Mouse (Mus musculus) left cerebral cortex, adult 18-20 months (tissue): ENCODE results near the gene Slc28a3. TPM values are rescaled to one million over a fixed set of nuclear protein-coding genes. Genes with fewer than 3 reads are reported as not detected.

Experiments
- DNase-seq, 2 experiments: peaks; one replicate each; pipeline ENCODE4 v3.0.0; 2021 to 2022; ENCODE audit warnings: low spot score in 2 of 2, mixed read lengths in 1 of 2
- long read RNA-seq, 2 experiments: library from polyadenylated mRNA; stranded (forward); transcript quantifications; one replicate each; pipeline ENCODE4 v2.0.0; 2021
- total RNA-seq, 2 experiments: library from RNA; stranded (reverse); gene quantifications; 2 replicates each; pipeline ENCODE4 v1.2.3; 2021

Slc28a3 gene
- total RNA-seq = not detected
- long read RNA-seq, experiment 1 = 0 reads
- long read RNA-seq, experiment 2 = 0 reads

DNA sequence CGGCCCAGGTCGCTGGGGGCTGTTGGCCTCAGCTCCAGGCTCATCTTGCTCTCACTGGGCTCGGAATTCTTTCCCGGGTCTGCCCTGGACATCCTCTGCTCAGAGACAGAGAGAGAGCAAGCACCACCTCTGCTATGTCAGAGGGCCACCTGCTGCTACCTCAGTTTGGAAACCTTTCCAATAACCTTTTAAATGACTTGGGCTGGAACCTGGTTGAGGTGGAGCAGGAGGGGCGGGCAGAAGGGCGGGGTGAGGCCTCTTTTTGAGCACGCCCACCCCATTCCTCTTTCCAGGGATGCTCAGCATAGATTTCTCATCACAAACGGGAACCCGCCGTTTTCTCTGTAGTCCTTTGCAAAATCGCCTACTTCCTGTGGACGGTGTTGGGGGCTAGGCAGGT is at the start of gene Slc28a3:
Gene Slc28a3, minus strand, starts transcription at position 162 of the 400 bp plus-strand sequence.
- DNase-seq = no peak

DNA sequence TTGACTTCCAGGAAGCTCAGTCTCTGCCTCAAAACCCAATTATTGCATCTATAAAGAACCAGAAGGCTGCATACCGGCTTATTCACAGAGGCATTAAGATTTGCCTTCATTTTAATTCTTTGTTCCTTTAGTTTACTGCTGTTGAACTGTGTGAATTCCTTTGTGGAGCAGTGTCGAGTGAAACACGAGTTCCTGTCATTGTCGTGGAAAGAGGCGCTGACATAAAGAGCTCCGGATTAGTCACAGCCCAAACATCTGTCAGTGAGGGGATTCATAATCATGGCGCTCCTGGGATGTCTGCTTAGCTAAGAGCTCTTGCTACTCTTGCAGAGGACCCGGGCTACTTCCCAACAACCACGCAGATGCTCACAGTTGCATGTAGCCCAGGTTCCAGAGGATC is 47.3 kb upstream of the Slc28a3 start:
- DNase-seq = no peak

DNA sequence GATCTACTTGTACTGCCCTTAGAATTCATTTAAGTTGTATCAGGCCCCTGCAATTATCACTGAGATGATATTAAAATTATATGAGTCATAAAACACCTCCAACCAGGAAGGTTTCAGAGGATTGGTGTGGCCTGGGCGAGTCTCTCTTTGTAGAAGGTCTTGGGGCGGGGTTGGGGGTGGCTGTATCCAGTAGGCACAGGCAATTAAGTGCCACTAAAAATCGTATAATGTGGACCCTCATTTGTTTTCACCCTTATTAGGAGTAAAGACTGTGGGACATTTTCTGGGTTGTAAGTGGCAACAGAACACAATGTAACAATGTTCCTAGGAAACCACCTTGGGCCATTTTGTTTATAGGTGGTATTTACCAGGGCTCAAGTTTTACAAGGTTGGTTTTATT is 46.2 kb upstream of the Slc28a3 start:
- no peak for DNase-seq

DNA sequence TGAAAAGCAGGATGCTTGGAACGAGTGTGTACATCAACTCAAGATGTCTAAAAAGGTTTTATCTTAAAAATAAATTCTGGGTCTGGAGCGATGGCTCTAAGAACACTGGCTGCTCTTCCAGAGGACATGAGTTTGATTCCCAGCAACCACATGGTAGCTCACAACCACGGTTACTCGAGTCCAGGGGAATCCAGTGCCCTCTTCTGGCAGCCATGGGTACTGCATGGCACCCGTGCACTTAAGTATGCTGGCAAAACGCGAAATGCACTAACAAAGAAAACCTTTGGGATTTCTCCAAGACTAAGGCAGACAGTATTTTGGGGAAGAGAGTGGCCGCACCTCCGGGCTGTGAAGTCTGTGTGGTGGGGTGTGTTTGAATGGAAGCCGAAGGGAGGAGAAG is 44.9 kb upstream of the Slc28a3 start:
- DNase-seq = no peak

DNA sequence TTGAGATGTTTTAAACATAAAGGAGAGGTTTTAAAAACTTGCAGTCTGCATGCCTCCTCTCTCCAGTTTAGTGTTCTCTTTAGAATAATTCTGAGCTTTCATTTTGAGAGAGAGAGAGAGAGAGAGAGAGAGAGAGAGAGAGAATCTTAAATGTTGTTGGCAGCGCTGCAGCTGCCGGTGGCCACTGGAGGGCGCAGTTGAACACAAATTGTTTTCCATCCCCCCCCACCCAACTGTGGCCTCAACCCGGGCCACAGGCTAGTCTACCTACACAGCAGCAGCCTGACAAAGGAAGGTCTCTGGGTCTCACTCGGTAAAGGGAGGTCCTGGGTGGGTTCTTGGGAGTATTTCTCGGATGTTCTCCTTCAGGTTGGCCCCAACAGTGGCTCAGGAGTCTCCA is 29.7 kb upstream of the Slc28a3 start:
- peak; percentile 61 to 75 for DNase-seq

DNA sequence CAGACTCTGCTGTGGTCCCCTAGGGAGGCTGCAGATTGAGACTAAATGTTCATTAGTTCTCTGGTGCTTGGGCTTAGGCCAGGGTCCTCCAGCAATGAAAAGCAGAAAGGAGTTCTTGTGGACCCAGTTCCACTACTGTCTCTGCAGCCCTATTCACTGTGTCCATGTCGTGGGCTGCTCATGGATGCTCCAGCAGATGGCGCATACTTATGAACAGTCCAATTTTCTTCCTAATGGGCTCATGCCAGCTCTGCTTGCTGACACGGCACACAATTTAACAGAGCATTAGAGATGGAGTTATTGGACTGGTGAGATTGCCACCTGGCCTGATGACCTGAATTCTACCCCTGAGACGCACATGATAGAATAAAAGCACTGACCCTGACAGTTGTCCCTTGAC is 28.3 kb upstream of the Slc28a3 start:
- peak; percentile 71 to 73 for DNase-seq

DNA sequence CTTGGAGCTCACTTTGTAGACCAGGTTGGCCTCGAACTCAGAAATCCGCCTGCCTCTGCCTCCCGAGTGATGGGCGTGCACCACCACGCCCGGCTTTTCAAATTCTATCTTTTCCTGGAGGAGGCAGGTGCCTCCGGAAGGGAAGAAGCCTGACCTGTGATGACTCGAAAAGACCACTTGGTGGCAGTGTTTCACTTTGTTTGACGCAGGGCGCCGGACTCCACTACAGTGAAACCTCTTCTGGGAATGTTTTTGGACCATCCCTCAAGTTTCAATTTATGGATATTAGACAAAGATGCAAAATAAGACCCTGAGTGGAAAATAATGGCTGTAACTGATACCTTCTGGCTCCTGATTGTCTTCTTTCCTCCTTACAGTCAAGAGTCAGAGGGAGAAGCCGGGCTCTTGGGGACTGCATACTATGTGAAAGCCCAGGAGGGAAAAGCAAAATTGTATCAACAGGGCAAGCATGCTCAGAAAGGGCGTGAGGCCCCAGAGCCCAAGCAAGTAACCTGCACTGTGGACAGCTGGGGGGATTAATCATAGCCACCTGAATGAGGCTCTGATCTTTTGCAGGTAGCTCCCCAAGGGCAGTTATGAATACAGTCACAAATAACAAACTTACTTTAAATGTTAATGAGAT is 26.8 kb upstream of the Slc28a3 start:
- peak; percentile 57 to 70 for DNase-seq

DNA sequence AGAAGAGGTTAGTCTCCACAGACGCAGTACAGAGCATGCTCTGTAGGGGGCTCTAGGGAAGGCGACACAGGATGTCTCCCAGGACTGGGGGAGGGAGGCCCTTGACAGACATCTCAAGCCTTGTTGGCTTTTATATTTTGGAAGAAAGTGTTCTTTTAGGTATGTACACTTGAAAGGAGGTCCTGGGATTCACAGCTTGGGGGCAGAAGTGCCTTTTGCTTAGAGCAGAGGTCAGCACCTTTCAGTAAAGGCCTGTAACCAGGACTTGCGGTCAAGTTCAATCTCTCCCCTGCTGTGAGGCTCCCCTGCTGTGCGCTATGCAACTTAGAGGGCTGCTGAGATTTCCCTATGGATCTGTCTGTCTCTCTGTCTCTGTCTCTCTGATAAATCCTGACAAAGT is 23.2 kb upstream of the Slc28a3 start:
- DNase-seq = no peak

DNA sequence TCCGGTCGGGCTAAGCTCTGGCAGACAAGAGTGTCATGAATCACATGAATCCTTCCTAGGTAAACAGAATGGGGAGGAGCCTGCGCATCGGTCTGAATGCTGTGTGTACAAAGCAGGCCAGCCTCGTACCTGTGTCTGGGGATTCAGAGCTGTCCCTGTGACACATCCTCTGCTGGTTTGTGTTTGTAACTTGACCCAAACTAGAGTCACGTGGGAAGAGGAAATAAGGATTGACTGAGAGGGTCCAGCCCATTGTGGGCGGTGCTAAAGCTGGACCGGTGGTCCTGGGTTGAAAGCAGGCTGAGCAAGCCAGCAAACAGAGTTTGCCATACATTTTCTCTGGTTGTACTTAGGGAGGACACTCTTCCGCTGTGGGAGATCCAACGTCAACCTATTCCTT is 20.1 kb upstream of the Slc28a3 start:
- DNase-seq = no peak

DNA sequence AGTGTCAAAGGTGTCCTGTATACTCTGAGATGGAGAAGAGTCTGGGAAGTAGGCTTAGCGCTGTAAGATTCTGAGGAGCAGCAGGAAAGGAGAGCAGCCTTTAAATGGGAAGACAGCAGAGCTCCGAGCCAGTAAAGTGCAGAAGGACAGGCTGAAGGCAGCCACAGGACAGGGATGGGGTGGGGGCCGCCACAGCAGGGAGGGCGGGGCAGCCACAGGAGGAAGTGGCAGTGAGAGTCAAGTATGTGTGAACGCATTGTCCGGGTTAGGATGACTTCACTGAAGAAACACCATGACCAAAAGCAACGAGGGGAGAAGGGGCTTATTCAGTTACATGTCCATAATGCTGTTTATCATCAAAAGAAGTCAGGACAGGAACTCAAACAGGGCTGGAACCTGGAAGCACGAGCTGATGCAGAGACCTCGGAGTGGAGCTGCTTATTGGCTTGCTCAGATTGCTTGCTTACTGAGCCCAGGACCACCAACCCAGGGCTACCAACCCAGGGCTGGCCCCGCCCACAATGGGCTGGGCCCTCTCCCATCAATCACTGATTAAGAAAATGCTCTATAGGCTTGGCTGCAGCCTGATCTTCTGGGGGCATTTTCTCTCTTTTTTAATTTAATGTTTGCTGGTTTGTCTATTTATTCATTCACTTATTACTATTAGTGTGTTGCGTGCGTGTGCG is 18.8 kb upstream of the Slc28a3 start:
- DNase-seq = no peak

DNA sequence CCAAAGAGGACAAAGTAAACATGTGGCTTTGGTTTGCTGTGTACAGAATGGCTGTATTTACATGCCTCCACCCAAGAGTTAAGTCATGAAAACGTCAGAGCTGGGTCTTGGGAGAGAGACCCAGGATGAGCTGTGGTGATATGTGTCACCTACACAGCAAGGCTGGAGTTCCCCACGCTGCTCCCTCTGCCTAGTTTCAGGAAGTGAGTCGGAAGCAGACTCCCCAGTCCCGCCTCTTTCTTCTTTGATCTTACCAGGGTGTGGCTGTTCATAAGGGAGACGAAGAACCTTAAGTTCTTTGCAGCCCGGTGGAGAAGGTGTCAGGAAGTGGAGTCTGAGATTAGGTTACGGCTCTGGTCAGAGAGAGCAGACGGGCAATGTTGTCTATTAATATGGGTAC is 12.0 kb upstream of the Slc28a3 start:
- DNase-seq = no peak

DNA sequence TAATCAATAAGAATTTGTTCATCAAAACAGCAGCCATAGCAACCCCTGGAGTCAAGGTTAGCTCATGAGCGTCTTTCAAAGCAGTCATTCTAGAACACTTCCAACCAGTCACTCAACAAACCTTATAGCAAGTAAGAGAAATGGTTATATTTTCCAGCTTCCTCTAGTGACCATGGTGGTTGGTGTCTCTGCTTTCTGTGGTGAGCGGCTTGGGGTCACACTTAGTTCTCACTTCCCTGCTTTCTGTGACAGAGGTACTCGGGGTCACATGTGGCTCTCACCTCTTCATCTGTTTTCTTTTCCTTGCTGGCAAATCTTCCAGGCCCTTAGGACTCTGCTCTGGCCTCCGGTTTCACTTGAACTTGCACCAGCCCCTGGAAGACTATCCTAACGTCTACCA is 8.6 kb upstream of the Slc28a3 start:
- DNase-seq = no peak

DNA sequence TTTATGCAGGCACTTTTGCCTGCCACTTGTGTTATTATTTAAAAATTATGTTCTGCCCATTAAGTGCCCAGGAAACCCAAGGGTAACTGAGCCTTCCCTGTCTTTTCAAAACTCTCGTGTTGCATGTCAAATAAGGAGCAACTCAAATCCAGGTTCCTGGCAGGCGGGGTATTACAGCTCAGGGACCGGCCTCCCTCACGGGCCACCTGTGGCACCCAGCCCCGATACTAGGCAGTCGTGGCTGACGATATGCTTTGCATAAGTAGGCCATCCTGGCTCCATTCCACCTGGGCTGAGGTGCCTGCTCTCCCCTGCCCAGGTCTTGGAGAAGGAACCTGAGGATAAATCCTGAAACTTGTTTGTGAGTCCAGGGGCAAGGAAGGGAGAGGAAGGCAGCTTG is 618 bp downstream of the Slc28a3 start:
- no peak for DNase-seq

DNA sequence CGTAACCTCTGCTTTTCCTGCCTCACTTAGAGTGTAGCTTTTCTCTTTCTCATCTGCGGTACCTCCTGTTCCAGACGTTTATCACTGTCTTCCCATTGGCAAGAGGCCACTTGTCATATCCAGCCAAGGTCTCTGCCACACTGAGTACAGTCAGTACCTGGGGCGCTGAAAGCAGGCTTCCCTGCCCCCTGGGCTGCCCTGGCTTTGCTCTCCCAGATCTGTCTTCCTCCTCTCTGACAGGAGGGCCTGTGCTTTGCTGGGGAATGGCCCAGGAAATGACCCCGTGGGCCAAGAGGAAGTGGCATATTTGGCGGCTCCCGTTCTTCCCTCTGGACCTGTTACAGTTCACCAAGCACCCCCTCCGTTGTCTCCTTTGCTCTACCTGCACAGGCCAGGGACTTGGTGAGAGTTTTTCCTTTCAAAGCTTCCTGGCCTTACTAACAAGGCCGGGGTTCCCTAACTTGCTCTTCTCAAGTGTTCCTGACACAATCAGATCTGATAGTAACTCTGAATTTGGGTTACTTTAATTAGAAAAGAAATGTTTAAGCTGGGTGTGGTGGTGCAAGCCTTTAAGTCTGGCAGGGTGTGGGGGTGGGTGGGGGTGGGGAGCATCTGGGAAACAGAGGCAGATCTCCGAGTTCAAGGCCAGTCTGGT is 9.3 kb downstream of the Slc28a3 start:
- DNase-seq = no peak

DNA sequence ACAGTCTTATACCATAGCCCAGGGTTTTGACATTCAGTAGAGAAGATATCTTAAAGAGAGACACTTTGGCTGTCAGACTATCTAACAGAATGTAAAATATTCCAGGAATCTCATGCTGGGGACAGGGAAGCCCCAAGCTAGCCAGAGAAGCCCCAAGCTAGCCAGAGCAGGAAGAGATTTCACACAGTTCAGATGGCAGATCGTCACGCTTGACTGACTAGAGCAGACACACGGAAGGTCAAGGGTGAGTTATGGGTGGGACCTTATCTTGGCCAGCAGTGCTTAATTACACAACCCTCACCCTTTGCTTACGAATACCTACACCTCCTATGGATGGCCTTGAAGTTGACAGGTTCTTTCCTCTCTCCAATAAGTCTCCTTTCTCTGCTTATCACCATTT is 12.1 kb downstream of the Slc28a3 start:
- no peak for DNase-seq

DNA sequence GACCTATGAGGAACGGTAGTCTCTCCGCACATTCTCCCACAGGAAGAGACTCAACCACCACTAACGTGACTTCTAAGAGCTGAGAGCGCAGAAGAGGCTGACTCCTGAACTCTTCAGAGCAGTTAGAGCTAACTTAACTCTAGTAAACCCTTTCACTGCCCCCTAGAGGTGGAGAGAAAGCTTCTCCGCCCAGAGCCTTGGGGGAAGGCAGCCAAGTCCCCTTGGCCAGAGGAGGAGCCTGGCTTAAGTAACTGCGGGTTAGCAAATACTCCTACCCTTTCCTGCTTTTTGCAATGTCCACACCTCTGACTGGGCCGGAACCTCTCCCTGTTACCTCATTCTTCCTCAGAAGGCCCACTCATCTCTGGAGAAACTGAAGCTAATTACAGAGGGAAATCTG is 17.5 kb downstream of the Slc28a3 start:
- DNase-seq = peak; percentile 24 to 39

DNA sequence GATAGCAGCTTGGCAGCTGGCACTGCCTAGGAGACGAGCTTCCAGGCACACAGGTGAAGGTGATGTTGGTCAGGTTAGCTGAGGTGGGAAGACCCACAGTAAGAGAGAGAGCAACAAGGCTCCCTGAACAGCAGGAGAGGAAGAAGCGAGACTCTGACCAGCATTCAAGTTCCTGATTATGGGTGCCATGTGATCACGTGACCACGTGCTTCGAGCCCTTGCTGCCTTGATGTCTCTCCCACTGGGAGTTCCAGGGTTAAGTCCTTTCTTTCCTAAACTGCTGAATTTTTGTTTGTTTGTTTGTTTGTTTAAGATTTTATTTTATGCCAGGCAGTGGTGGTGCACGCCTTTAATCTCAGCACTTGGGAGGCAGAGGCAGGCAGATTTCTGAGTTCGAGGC is 18.8 kb downstream of the Slc28a3 start:
- DNase-seq = no peak

DNA sequence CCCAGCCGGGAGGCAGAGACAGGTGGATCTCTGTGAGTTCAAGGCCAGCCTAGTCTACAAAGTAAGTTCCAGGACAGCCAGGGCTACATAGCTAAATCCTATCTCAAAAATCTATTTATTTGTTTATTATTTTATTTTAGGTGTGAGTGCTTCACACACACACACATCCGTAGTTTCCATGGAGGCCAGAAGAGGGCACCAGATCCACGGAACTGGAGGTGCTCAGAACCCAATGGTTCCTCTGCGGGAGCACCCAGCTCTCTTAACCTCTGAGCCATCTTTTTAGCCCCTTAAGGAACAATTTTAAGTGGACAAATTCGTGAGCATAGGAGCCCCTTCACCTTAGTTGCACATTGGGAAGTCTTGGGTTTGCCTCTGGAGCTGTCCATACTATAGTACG is 20.0 kb downstream of the Slc28a3 start:
- peak; percentile 36 to 37 for DNase-seq

DNA sequence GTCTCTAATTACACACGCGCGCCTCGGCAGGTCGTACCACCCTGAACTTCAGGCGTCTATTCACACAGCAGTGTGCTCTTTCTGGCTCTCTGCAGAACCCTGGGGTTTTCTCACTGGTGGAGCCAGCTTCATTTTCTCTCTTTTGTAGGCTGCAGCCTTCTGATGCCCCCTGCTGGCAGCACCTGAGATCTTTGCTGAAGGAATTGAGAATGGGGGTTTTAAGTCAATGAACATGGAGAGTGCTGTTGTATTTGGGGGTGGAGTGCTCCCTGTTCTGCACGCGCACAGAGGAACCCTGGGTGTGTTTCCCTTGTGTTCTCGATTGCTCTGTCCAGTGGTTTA is 21.2 kb downstream of the Slc28a3 start:
- DNase-seq = peak; percentile 79 to 82

DNA sequence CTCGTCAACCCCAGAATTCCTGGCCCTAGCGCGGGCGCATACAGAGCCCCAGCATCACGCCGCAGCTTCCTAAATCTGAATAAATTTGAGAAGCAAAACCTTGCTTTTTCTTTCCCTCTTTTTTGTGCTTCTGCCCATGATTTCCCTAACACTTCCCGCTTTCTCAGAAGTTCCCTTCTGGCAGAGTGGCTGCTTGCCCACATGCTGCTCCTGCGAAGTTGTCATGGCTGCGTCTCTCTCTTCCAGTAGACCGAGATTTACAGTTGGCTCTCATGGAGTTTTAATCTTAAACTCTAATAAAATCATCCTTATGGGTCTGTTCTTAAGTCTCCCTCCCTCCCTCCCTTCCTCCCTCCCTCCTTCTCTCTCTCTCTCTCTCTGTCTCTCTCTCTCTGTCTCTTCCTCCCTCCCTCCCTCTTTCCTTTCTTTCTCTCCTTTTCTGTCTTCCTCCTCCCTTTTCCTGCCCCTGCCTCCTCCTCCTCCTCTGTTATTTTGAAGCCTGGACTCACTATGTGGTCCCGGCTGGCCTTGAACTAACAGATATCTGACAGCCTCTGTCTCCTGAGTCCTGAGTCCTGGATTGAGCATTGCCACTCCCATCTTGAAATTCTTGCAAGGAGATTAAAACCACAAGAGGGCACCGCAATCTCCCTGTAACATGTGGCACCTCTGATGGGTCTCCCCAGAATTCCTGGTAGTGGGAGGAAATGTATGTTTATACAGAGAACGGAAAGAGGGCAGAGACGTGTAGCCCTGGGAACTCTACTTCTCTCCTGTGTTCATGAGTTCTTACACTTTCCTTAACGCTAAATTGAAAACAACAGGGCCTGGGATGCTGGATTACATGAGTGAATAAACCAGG is 21.8 kb downstream of the Slc28a3 start:
- DNase-seq = peak; percentile 19 to 35

DNA sequence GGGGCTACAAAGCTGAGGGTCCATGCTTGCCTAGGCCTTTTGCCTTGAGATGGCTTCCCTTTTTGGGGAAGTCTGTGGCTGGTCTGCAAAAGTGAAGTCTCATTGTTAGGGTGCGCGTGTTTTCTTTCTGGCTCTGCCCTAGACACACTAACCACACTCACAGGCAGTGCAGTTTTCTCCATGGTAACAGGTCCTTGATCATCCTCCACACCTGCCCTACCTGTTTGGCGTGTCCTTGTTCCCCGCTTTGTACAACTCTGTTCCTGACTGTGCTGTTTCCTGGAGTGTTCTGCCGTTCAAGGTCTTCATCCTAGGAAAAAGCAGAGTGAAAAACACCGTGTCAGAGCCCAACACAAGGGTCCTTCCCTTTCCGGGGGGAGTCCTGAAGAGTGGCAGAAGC is 22.7 kb downstream of the Slc28a3 start:
- DNase-seq = no peak

DNA sequence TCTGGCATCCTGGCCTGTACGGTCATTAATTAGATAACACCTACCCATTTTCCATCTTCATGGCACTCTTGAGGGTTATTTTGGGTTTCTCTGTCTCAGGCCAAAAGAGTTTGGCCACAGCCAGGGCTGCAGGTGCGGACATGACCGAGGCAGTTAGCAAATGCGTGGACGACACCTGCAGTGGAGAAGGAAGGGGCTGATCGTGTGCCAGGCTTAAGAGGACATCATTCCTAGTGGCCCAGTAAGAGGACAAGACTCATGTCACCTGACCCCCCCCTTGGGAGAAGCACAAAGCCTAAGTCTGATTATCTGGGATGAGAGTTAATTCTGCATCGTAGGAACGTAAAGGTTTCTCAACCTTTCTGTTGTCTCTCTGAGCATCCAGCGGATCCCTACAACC is 44.5 kb downstream of the Slc28a3 start:
- no peak for DNase-seq
